Mouse (Mus musculus): ENCODE data around the gene Creb3l1. TPM values are rescaled to one million over a fixed set of nuclear protein-coding genes. Genes with fewer than 3 reads are reported as not detected.
A peak's percentile ranks its signal among the peaks of the same experiment; 100 is the strongest.

Creb3l1 gene
- polyA plus RNA-seq, 1 experiment = 15.0 TPM

DNA sequence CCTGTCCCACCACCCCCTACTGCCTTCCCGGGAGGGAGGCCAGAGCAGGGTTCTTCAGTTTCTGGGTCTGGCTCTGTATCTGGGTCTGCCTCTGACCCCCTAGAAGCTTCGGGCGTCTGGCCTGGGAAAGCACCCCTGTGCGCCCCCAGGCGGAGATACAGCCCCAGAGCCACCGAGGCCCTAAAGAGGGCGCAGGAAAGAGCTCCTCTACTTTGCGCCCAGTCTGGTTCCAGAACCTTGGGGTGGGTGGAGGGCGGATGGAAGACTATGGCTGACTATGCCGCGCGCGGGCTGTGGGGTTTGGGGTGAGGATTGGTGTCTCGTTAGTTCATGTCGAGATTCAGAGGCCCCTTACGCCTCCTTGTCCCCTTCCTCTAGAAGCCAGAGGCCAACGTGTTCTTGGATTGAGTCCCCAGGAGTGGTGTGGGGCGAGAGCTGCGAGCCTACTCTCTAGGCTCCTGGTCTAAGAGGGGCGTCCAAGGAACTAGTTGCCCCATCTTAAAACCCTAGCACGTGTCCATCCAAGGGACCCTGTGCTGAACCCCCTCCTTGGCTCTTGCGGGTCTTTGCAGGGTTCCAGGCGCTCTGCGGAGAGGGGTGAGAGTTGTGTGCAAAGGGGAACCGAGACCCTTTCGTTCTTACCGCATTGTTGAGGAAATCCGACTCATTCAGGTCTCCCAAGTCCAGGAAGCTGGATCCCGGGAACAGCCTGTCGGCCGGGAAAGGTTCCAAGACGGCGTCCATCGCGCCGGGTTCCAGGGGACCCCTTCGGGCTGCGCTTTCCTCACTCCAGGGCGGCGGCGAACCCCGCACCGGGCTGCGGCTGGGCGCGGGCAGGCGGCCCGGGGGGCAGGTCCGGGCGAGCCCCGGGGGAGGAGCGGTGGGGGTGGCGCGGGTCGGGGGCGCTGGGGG lies 684 bp downstream of the Creb3l1 start:
- 0 out of 2 replicates have a peak, but pooled peaks cover 2% of the 10 kb centered on the region for H3K4me1 ChIP-seq (ENCODE audit: control insufficient read depth, insufficient read depth, low read length)
- peak overlapping the region; percentile 44 for H3K4me3 ChIP-seq (replicated peaks; ENCODE audit: extremely low read depth, low read depth, low read length)
- DNase-seq = peak; percentile 48
- WGBS = 4% methylated on average over 56 of the region's 56 CpGs
- TF ChIP-seq POLR2A (IDR thresholded peaks at IDR 0.05; ENCODE audit: borderline replicate concordance, extremely low read depth, low read depth, low read length) (0 out of 2 replicates have a peak, but pooled peaks have one; percentile 9), CTCF (IDR thresholded peaks at IDR 0.05; ENCODE audit: insufficient read depth, low read length) (peak; percentile 26; the same call in 1 of the 2 replicates)

DNA sequence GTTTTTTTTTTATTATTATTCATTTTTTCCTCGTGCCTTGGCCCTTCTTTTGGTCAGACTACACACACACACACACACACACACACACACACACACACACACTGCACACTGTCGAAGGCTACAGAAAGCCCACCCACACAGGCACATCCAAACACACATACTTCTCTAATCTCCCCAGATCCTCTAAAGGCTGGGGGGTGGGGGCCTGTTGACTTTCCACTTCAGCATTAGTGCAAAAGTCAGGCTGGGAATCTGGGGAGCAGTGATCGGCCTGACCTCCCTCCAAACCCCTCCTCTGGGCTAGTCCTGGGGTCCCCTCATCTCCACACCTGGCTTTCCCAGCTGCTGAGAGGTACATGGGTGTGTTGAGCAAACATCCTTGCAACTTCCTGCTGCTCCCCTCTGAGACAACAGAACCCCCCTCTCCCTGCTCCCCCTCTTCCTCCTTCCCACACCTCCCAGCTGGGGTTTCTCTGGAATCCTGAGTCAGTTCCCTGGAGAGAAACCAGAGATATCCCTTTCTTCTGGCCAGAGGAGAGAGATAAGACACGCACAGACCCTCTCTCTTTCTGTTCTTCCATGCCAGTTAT lies 3.5 kb downstream of the Creb3l1 start:
- Histone ChIP-seq H3K4me3 (replicated peaks; ENCODE audit: extremely low read depth, low read depth, low read length) (no peak overlapping the region), H3K4me1 (ENCODE audit: control insufficient read depth, insufficient read depth, low read length) (peaks cover 5% of the 10 kb centered on the region; the same call in 1 of the 2 replicates)
- 36% methylated on average over 4 of the region's 4 CpGs for WGBS
- TF ChIP-seq CTCF (IDR thresholded peaks at IDR 0.05; ENCODE audit: insufficient read depth, low read length) (no peak), POLR2A (IDR thresholded peaks at IDR 0.05; ENCODE audit: borderline replicate concordance, extremely low read depth, low read depth, low read length) (no peak)
- no peak for DNase-seq

DNA sequence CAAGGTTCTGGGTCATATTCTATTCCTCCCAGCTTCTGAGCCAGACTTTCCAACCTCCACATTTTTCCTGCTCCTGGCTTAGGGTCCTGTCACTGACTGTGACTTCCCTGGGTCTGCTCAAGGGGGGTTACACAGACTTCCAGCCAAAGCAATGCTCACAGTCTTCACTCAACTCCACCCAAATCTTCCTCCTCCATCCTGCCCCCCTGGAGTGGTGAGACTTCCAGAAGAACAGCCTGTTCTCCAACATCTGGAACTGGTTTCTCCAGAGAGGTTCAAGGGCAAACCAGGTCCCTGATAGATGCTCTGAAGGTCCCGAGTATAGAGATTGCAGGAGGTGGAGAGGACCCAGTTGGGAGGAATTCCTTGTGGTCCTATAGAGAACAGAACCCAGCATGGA lies 6.9 kb downstream of the Creb3l1 start:
- TF ChIP-seq POLR2A (IDR thresholded peaks at IDR 0.05; ENCODE audit: borderline replicate concordance, extremely low read depth, low read depth, low read length) (no peak), CTCF (IDR thresholded peaks at IDR 0.05; ENCODE audit: insufficient read depth, low read length) (no peak)
- no peak overlapping the region for H3K4me3 ChIP-seq (replicated peaks; ENCODE audit: extremely low read depth, low read depth, low read length)
- WGBS = 39% methylated on average over 1 of the region's 1 CpGs
- peaks cover 5% of the 10 kb centered on the region; the same call in 1 of the 2 replicates for H3K4me1 ChIP-seq (ENCODE audit: control insufficient read depth, insufficient read depth, low read length)
- no peak for DNase-seq

DNA sequence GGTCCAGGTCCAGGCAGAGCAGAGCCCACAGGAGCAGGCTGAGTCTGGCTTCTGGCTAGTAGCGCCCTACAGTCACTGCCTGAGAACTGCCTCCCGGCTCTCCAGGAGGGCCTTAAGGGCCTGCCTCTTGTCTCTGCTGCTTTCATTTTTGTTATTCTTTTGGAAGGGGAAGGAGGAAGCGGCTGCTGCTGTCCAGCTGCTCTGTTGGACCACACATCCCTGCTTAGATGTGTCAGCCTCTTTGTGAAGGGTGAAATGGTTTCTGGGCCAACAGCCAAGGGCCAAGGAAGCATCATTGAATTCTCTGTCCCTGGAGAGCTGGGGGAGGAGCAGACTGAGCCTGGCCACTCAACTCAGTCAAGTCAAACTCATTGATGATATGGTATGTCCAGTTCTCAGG lies 7.3 kb downstream of the Creb3l1 start:
- WGBS = 13% methylated on average over 3 of the region's 3 CpGs
- no peak for TF ChIP-seq POLR2A (IDR thresholded peaks at IDR 0.05; ENCODE audit: borderline replicate concordance, extremely low read depth, low read depth, low read length)
- TF ChIP-seq CTCF (IDR thresholded peaks at IDR 0.05; ENCODE audit: insufficient read depth, low read length) = no peak
- no peak for DNase-seq
- H3K4me1 ChIP-seq (ENCODE audit: control insufficient read depth, insufficient read depth, low read length) = peaks cover 5% of the 10 kb centered on the region
- no peak overlapping the region for H3K4me3 ChIP-seq (replicated peaks; ENCODE audit: extremely low read depth, low read depth, low read length)

DNA sequence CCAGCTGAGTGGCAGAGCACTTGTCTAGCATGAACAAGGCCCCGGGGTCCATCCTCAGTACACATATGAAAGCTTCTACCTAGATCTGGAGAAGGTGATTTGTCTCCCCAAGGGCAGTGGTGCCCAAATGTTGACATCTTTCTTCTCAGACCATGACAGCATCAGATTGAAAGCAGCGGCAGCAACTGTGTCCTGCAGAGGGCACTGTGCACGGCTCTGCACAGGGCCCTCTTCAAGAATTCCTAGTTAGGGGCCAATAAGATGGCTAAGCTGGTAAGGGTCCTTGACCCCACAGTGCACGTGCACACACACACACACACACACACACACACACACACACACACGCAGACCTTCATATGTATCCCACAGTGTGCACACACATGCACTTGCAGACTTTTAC lies 9.4 kb downstream of the Creb3l1 start:
- whole genome bisulfite sequencing = 88% methylated on average over 5 of the region's 5 CpGs
- no peak for TF ChIP-seq POLR2A (IDR thresholded peaks at IDR 0.05; ENCODE audit: borderline replicate concordance, extremely low read depth, low read depth, low read length)

DNA sequence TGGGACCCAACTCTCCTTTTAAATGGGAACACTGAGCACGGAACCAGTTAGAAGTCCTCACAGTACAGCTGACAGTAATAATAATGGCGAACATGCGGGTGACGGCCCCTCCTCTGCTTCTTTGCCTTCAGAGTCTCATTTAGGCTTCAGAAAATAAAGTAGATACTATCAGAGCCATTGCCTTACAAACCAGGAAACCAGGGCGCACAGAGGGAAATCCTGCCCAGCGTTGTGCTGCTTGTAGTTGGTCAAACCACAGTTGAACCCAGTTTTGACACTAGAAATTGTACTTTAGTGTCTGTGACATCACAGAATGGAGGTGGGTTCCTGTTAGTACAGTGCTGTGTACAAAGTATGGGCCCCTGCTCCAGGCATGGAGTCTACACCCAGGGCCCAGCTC lies 10.1 kb downstream of the Creb3l1 start:
- Histone ChIP-seq H3K4me3 (replicated peaks; ENCODE audit: extremely low read depth, low read depth, low read length) (no peak overlapping the region), H3K4me1 (ENCODE audit: control insufficient read depth, insufficient read depth, low read length) (peaks cover 3% of the 10 kb centered on the region)
- DNase-seq = no peak
- 59% methylated on average over 6 of the region's 6 CpGs for WGBS
- TF ChIP-seq CTCF (IDR thresholded peaks at IDR 0.05; ENCODE audit: insufficient read depth, low read length) (no peak), POLR2A (IDR thresholded peaks at IDR 0.05; ENCODE audit: borderline replicate concordance, extremely low read depth, low read depth, low read length) (no peak)

More for the DNA sequence above, 9.4 kb downstream of the Creb3l1 start:
- H3K4me3 ChIP-seq (replicated peaks; ENCODE audit: extremely low read depth, low read depth, low read length) = no peak overlapping the region
- DNase-seq = no peak
- peaks cover 3% of the 10 kb centered on the region for H3K4me1 ChIP-seq (ENCODE audit: control insufficient read depth, insufficient read depth, low read length)

DNA sequence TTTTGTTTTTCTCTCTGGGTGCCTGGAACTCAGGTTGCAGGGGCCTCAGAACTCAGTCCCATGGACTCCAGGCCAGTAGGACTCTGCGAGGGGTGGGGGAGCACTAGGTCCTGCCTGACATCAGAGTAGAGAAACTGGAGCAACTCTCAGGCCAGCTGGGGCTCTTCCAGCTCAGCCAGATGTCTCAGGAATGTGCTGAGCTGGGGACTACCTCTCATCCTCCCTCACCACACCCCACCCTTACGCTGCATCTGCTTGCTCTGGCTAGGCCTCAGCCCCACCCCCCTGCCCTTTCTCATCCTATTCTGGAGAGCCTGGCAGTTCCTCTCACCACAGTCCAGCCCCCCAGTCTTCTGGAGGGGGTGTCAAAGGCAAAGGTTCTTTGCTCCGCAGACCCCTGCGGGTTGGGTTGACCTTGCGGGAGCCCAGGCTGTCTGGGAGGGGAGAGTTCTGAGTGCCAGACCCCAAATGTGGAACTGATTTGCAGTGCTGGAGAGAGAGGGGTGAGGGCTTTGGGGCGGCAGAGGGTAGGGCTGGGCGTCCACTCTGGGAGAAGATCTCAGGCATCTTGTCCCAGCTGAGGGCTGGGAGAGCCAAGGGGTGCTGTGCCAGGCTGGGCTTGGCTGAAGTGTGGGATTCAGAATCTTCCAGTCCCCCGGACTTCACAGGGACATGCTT lies 11.4 kb downstream of the Creb3l1 start:
- TF ChIP-seq POLR2A (IDR thresholded peaks at IDR 0.05; ENCODE audit: borderline replicate concordance, extremely low read depth, low read depth, low read length) = no peak
- no peak for TF ChIP-seq CTCF (IDR thresholded peaks at IDR 0.05; ENCODE audit: insufficient read depth, low read length)

DNA sequence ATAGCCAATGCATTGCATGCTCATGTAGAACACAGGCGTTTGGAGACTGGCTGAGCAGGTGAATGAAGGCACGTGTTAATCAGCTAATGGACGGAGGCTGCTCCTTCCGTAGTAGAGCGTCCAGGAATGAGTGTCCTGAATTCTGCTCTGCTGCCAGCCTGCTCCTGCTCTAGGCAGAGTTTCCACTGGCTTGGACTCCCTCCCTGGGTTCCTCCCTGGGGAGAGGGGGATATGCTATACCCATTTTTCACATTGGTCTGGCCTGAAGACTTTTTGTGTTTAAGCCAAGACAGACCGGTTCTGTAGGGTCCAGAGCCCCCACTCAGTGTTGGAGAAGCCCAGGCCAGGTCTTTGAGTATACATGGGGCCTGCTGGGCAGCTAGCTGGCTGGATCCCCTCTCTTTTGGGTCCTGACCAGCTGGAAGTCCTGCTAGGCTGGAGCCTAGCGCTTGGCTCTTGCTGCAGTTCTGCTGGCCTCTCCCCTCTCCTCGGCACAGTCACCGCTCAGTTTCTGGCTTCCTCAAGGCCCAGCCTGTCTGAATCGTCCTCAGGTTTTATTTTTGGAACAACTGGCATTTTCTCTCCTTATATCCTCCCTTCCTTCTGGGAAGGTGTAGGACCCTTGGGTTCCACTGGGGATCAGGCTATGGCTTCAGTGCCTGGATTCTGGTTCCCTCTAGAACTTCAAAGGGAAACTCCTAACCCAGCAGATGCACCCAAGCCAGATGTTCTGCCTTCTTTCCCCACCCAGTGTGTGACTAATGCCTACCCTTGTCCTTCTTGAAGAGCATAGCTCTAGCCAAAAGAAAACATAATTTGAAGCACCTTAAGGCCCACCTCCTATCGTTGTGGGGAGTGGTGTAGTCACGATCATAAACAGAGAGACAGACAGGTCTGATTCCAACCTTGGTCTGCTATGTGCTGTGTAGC lies 12.6 kb downstream of the Creb3l1 start:
- no peak for DNase-seq
- WGBS = 64% methylated on average over 12 of the region's 12 CpGs
- TF ChIP-seq CTCF (IDR thresholded peaks at IDR 0.05; ENCODE audit: insufficient read depth, low read length) (no peak), POLR2A (IDR thresholded peaks at IDR 0.05; ENCODE audit: borderline replicate concordance, extremely low read depth, low read depth, low read length) (no peak)
- Histone ChIP-seq H3K4me3 (replicated peaks; ENCODE audit: extremely low read depth, low read depth, low read length) (no peak overlapping the region), H3K4me1 (ENCODE audit: control insufficient read depth, insufficient read depth, low read length) (peaks cover 10% of the 10 kb centered on the region)

More for the DNA sequence above, 11.4 kb downstream of the Creb3l1 start:
- DNase-seq = no peak
- WGBS = 53% methylated on average over 8 of the region's 8 CpGs
- Histone ChIP-seq H3K4me3 (replicated peaks; ENCODE audit: extremely low read depth, low read depth, low read length) (no peak overlapping the region), H3K4me1 (ENCODE audit: control insufficient read depth, insufficient read depth, low read length) (peaks cover 6% of the 10 kb centered on the region)
